Mouse (Mus musculus) midbrain, postnatal 0 days (tissue): Measurements from ENCODE around the gene Ppp1r35. TPM values are rescaled to one million over a fixed set of nuclear protein-coding genes. Genes with fewer than 3 reads are reported as not detected.
A peak's percentile ranks its signal among the peaks of the same experiment; 100 is the strongest.

ENCODE experiments used
- ATAC-seq: fragments of 200-750 bp; cut with Nextera tagmentation; 2 replicates; pipeline ENCODE4 v1.8.0; 2017; ENCODE audit warnings: moderate number of reproducible peaks, mild to moderate bottlenecking, moderate TSS enrichment, moderate library complexity; ENCODE audit not compliant: low FRiP score
- DNase-seq: peaks from one replicate; pipeline ENCODE4 v3.0.0-alpha.2; 2015; ENCODE audit warnings: low spot score
- H3K27ac ChIP-seq: fragments of 300-500 bp; sonication (generic); 2 replicates; pipeline ENCODE4 v1.5.1; 2014; ENCODE audit warnings: low read depth, mild to moderate bottlenecking, low read length, mixed read lengths
- H3K27me3 ChIP-seq: fragments of 300-500 bp; sonication (generic); 2 replicates; pipeline ENCODE4 v1.6.1; 2014; ENCODE audit warnings: low read length, control low read depth, mixed read lengths; ENCODE audit not compliant: insufficient read depth
- H3K36me3 ChIP-seq: fragments of 300-500 bp; sonication (generic); 2 replicates; pipeline ENCODE4 v1.6.1; 2014; ENCODE audit warnings: low read length, control low read depth, mixed read lengths; ENCODE audit not compliant: insufficient read depth
- H3K4me1 ChIP-seq: fragments of 300-500 bp; sonication (generic); 2 replicates; pipeline ENCODE4 v1.6.1; 2014; ENCODE audit warnings: mild to moderate bottlenecking, control low read depth, antibody characterized with exemption, low read length, mixed read lengths; ENCODE audit not compliant: insufficient read depth
- H3K4me2 ChIP-seq: fragments of 300-500 bp; sonication (generic); 2 replicates; pipeline ENCODE4 v1.6.1; 2014; ENCODE audit warnings: low read depth, mild to moderate bottlenecking, low read length, mixed read lengths; ENCODE audit not compliant: poor library complexity, severe bottlenecking
- H3K4me3 ChIP-seq: fragments of 300-500 bp; sonication (generic); 2 replicates; pipeline ENCODE4 v1.5.1; 2014; ENCODE audit warnings: low read depth, mild to moderate bottlenecking, low read length, moderate library complexity
- H3K9ac ChIP-seq: fragments of 300-500 bp; sonication (generic); replicated peaks from 2 replicates; pipeline ENCODE4 v1.6.1; 2014; ENCODE audit warnings: mild to moderate bottlenecking, low read length, moderate library complexity, mixed read lengths; ENCODE audit not compliant: poor library complexity, severe bottlenecking
- H3K9me3 ChIP-seq: fragments of 300-500 bp; sonication (generic); 2 replicates; pipeline ENCODE4 v1.6.1; 2016; ENCODE audit warnings: low read length, control low read depth
- CTCF ChIP-seq: IDR thresholded peaks from 2 replicates; pipeline ENCODE4 v1.5.1; 2016; ENCODE audit warnings: antibody characterized with exemption, mild to moderate bottlenecking
- WGBS: fragments of 180-500 bp; shearing (Covaris S2); extraction: QIAGEN DNeasy Blood & Tissue Kit; methylation state at CpG from one replicate; pipeline ENCODE4 v1.1.7; 2014; 5-methylcytosine and 5-hydroxymethylcytosine counted together
- polyA plus RNA-seq: library from polyadenylated mRNA; unstranded; fragments of >200 nt; fragmentation: Nextera tagmentation; extraction: Ambion mirVana; gene quantifications from 2 replicates; pipeline ENCODE4 v1.2.1, GENCODE M21; 2015
- total RNA-seq: library from RNA; depleted of rRNA; stranded (reverse); fragments of >200 nt; gene quantifications from 2 replicates; pipeline ENCODE4 v1.2.3, GENCODE M21; 2014

Ppp1r35 gene
- total and polyA plus RNA-seq, 2 experiments from 2014 or later, result 38.8 to 42.1 TPM

GRCm38 (mm10) chr5:137739471-137739870 lies 39.2 kb upstream of the Ppp1r35 start:
- ATAC-seq (no peak), DNase-seq (no peak)
- TF ChIP-seq CTCF, result no peak
- Histone ChIP-seq H3K27me3 (no peaks in the 10 kb centered on the region), H3K4me1 (peaks cover 29% of the 10 kb centered on the region), H3K4me3 (peak overlapping the region; percentile 77), H3K9ac (peak overlapping the region; percentile 91), H3K4me2 (peak overlapping the region; percentile 77), H3K36me3 (peaks cover 14% of the 10 kb centered on the region), H3K27ac (peak overlapping the region; percentile 91), H3K9me3 (no peaks in the 10 kb centered on the region)
- WGBS, result 27% methylated on average over 9 of the region's 9 CpGs

- Histone ChIP-seq H3K27me3 (no peaks in the 10 kb centered on the region), H3K9me3 (no peaks in the 10 kb centered on the region), H3K4me2 (peak overlapping the region; percentile 77), H3K27ac (peak overlapping the region; percentile 91), H3K9ac (peak overlapping the region; percentile 91), H3K36me3 (peaks cover 7% of the 10 kb centered on the region), H3K4me3 (peak overlapping the region; percentile 77), H3K4me1 (peaks cover 19% of the 10 kb centered on the region)
- DNase-seq (no peak), ATAC-seq (peak; percentile 5)
- no peak for TF ChIP-seq CTCF
- 6% methylated on average over 11 of the region's 11 CpGs for WGBS
These were observed 38.1 kb upstream of the Ppp1r35 start for GRCm38 (mm10) chr5:137740506-137740905.

GRCm38 (mm10) chr5:137741023-137741931 lies 37.4 kb upstream of the Ppp1r35 start, which contains the start of gene Nyap1:
TSS of gene Nyap1 (minus strand) at chr5:137741607.
- Histone ChIP-seq H3K9me3 (no peaks in the 10 kb centered on the region), H3K36me3 (no peaks in the 10 kb centered on the region; the same call in 1 of the 2 replicates), H3K9ac (peak within 1 kb of the TSS; percentile 91), H3K4me1 (peaks cover 18% of the 10 kb centered on the region), H3K4me3 (peak within 1 kb of the TSS; percentile 77), H3K27ac (peak within 1 kb of the TSS; percentile 91), H3K27me3 (no peaks in the 10 kb centered on the region), H3K4me2 (peak within 1 kb of the TSS; percentile 77)
- peak; percentile 86 for TF ChIP-seq CTCF
- under 1% methylated on average over 67 of the region's 71 CpGs for WGBS
- DNase-seq (peak; percentile 84), ATAC-seq (peak; percentile 84)

- WGBS, result 72% methylated on average over 10 of the region's 10 CpGs
- ATAC-seq (no peak), DNase-seq (no peak)
- H3K27me3 ChIP-seq, result no peaks in the 10 kb centered on the region
- no peaks in the 10 kb centered on the region for H3K36me3 ChIP-seq
- peak overlapping the region; percentile 91; the same call in 1 of the 2 replicates for H3K27ac ChIP-seq
- peaks cover 18% of the 10 kb centered on the region for H3K4me1 ChIP-seq
- no peaks in the 10 kb centered on the region for H3K9me3 ChIP-seq
- H3K4me2 ChIP-seq, result peak overlapping the region; percentile 77
- peak overlapping the region; percentile 77 for H3K4me3 ChIP-seq
- H3K9ac ChIP-seq, result peak overlapping the region; percentile 91; the same call in 1 of the 2 replicates
- no peak for TF ChIP-seq CTCF
These were observed 36.6 kb upstream of the Ppp1r35 start for GRCm38 (mm10) chr5:137742048-137742447.

GRCm38 (mm10) chr5:137742836-137743235 lies 35.8 kb upstream of the Ppp1r35 start:
- no peak for TF ChIP-seq CTCF
- H3K9me3 ChIP-seq, result no peaks in the 10 kb centered on the region
- WGBS, result 94% methylated on average over 6 of the region's 6 CpGs
- no peak overlapping the region for H3K27ac ChIP-seq
- ATAC-seq, result no peak
- H3K4me3 ChIP-seq, result no peak overlapping the region
- no peak overlapping the region for H3K4me2 ChIP-seq
- DNase-seq, result no peak
- H3K36me3 ChIP-seq, result no peaks in the 10 kb centered on the region
- H3K4me1 ChIP-seq, result peaks cover 14% of the 10 kb centered on the region
- no peaks in the 10 kb centered on the region for H3K27me3 ChIP-seq
- H3K9ac ChIP-seq, result no peak overlapping the region

- H3K4me2 ChIP-seq, result no peak overlapping the region
- no peak for TF ChIP-seq CTCF
- H3K4me1 ChIP-seq, result peaks cover 7% of the 10 kb centered on the region; the same call in 1 of the 2 replicates
- H3K9ac ChIP-seq, result no peak overlapping the region
- 81% methylated on average over 5 of the region's 7 CpGs for WGBS
- H3K4me3 ChIP-seq, result no peak overlapping the region
- no peak overlapping the region for H3K27ac ChIP-seq
- no peaks in the 10 kb centered on the region for H3K9me3 ChIP-seq
- no peak for ATAC-seq
- no peaks in the 10 kb centered on the region for H3K27me3 ChIP-seq
- DNase-seq, result no peak
- no peaks in the 10 kb centered on the region for H3K36me3 ChIP-seq
These were observed 34.5 kb upstream of the Ppp1r35 start for GRCm38 (mm10) chr5:137744197-137744596.
